Mouse (Mus musculus) thymus, adult 18-20 months (tissue): Measurements from ENCODE around the gene Tfb2m.

ENCODE experiments used
- DNase-seq, 2 experiments: peaks; one replicate each; pipeline ENCODE4 v3.0.0; 2022; ENCODE audit warnings: mixed read lengths in 2 of 2

Tfb2m gene

GRCm38 (mm10) chr1:179556921-179557320, 10.9 kb upstream of the Tfb2m start:
- no peak for DNase-seq

- no peak for DNase-seq
Measured at GRCm38 (mm10) chr1:179553949-179554347, 7.9 kb upstream of the Tfb2m start.

- DNase-seq: no peak
Measured at GRCm38 (mm10) chr1:179553197-179553948, 7.3 kb upstream of the Tfb2m start.

- no peak for DNase-seq
Measured at GRCm38 (mm10) chr1:179552751-179553150, 6.7 kb upstream of the Tfb2m start.

- DNase-seq: no peak
Measured at GRCm38 (mm10) chr1:179551921-179552320, 5.9 kb upstream of the Tfb2m start.

- no peak for DNase-seq
Measured at GRCm38 (mm10) chr1:179551336-179551735, 5.3 kb upstream of the Tfb2m start.

- peak in 1 of 2 experiments; percentile 32 for DNase-seq
Measured at GRCm38 (mm10) chr1:179548996-179549752, 3.1 kb upstream of the Tfb2m start.

GRCm38 (mm10) chr1:179548220-179548619, 2.2 kb upstream of the Tfb2m start:
- peak in 1 of 2 experiments; percentile 16 for DNase-seq

- no peak for DNase-seq
Measured at GRCm38 (mm10) chr1:179547176-179547575, 1.1 kb upstream of the Tfb2m start.

- no peak for DNase-seq
Measured at GRCm38 (mm10) chr1:179546551-179546917, 467 bp upstream of the Tfb2m start.

GRCm38 (mm10) chr1:179541502-179541901, 4.6 kb downstream of the Tfb2m start:
- no peak for DNase-seq

GRCm38 (mm10) chr1:179539887-179540286, 6.2 kb downstream of the Tfb2m start:
- DNase-seq: no peak

GRCm38 (mm10) chr1:179539054-179539453, 7.0 kb downstream of the Tfb2m start:
- DNase-seq: no peak

- DNase-seq: peak; percentile 16 to 47
Measured at GRCm38 (mm10) chr1:179519901-179520300, 26.2 kb downstream of the Tfb2m start.

- DNase-seq: peak; percentile 73 to 81
Measured at GRCm38 (mm10) chr1:179517713-179518465, 28.2 kb downstream of the Tfb2m start, which contains the start of gene Smyd3. Smyd3 (minus strand) TSS chr1:179518041.

- peak in 1 of 2 experiments; percentile 21 for DNase-seq
Measured at GRCm38 (mm10) chr1:179516941-179517712, 28.9 kb downstream of the Tfb2m start.

GRCm38 (mm10) chr1:179511895-179512294, 34.2 kb downstream of the Tfb2m start:
- DNase-seq: no peak

- DNase-seq: no peak
Measured at GRCm38 (mm10) chr1:179510546-179511340, 35.3 kb downstream of the Tfb2m start.

- DNase-seq: no peak
Measured at GRCm38 (mm10) chr1:179506530-179507315, 39.3 kb downstream of the Tfb2m start.

- DNase-seq: no peak
Measured at GRCm38 (mm10) chr1:179502565-179502964, 43.5 kb downstream of the Tfb2m start.

GRCm38 (mm10) chr1:179499257-179499656, 46.8 kb downstream of the Tfb2m start:
- no peak for DNase-seq
